Mouse (Mus musculus) hindbrain, postnatal 0 days (tissue): ENCODE data around the gene Gm17349. TPM values are rescaled to one million over a fixed set of nuclear protein-coding genes. Genes with fewer than 3 reads are reported as not detected.

Experiments used
- ATAC-seq: fragments of 200-750 bp; cut with Nextera tagmentation; 2 replicates; pipeline ENCODE4 v1.8.0; 2017; ENCODE audit warnings: mild to moderate bottlenecking, moderate TSS enrichment, moderate library complexity
- DNase-seq: peaks from one replicate; pipeline ENCODE4 v3.0.0-alpha.2; 2015; ENCODE audit warnings: low spot score
- H3K27ac ChIP-seq: fragments of 300-500 bp; sonication (generic); 2 replicates; pipeline ENCODE4 v1.5.1; 2014; ENCODE audit warnings: mild to moderate bottlenecking
- H3K27me3 ChIP-seq: fragments of 300-500 bp; sonication (generic); 2 replicates; pipeline ENCODE4 v1.6.1; 2014; ENCODE audit warnings: low read length, mixed read lengths; ENCODE audit not compliant: insufficient read depth
- H3K36me3 ChIP-seq: fragments of 300-500 bp; sonication (generic); 2 replicates; pipeline ENCODE4 v1.6.1; 2014; ENCODE audit warnings: low read length, mixed read lengths; ENCODE audit not compliant: insufficient read depth
- H3K4me1 ChIP-seq: fragments of 300-500 bp; sonication (generic); 2 replicates; pipeline ENCODE4 v1.6.1; 2014; ENCODE audit warnings: antibody characterized with exemption, low read length, mixed read lengths; ENCODE audit not compliant: insufficient read depth
- H3K4me2 ChIP-seq: fragments of 300-500 bp; sonication (generic); 2 replicates; pipeline ENCODE4 v1.6.1; 2014; ENCODE audit warnings: low read depth, mild to moderate bottlenecking, low read length, moderate library complexity, mixed read lengths
- H3K4me3 ChIP-seq: fragments of 300-500 bp; sonication (generic); 2 replicates; pipeline ENCODE4 v1.5.1; 2014; ENCODE audit warnings: low read length
- H3K9ac ChIP-seq: fragments of 300-500 bp; sonication (generic); replicated peaks from 2 replicates; pipeline ENCODE4 v1.6.1; 2014; ENCODE audit warnings: mild to moderate bottlenecking, low read length, moderate library complexity, mixed read lengths
- H3K9me3 ChIP-seq: fragments of 300-500 bp; sonication (generic); 2 replicates; pipeline ENCODE4 v1.6.1; 2016; ENCODE audit warnings: low read length, mixed read lengths
- CTCF ChIP-seq: IDR thresholded peaks from 2 replicates; pipeline ENCODE4 v1.5.1; 2016; ENCODE audit warnings: antibody characterized with exemption, control low read depth, low read depth
- WGBS: fragments of 180-500 bp; shearing (Covaris S2); extraction: QIAGEN DNeasy Blood & Tissue Kit; methylation state at CpG from one replicate; pipeline ENCODE4 v1.1.7; 2014; 5-methylcytosine and 5-hydroxymethylcytosine counted together
- polyA plus RNA-seq: library from polyadenylated mRNA; unstranded; fragments of >200 nt; fragmentation: Nextera tagmentation; extraction: Ambion mirVana; gene quantifications from 2 replicates; pipeline ENCODE4 v1.2.1, GENCODE M21; 2015
- total RNA-seq: library from RNA; depleted of rRNA; stranded (reverse); fragments of >200 nt; gene quantifications from 2 replicates; pipeline ENCODE4 v1.2.3, GENCODE M21; 2014

Gm17349 gene
- total and polyA plus RNA-seq, 2 experiments from 2014 or later, result not detected

DNA sequence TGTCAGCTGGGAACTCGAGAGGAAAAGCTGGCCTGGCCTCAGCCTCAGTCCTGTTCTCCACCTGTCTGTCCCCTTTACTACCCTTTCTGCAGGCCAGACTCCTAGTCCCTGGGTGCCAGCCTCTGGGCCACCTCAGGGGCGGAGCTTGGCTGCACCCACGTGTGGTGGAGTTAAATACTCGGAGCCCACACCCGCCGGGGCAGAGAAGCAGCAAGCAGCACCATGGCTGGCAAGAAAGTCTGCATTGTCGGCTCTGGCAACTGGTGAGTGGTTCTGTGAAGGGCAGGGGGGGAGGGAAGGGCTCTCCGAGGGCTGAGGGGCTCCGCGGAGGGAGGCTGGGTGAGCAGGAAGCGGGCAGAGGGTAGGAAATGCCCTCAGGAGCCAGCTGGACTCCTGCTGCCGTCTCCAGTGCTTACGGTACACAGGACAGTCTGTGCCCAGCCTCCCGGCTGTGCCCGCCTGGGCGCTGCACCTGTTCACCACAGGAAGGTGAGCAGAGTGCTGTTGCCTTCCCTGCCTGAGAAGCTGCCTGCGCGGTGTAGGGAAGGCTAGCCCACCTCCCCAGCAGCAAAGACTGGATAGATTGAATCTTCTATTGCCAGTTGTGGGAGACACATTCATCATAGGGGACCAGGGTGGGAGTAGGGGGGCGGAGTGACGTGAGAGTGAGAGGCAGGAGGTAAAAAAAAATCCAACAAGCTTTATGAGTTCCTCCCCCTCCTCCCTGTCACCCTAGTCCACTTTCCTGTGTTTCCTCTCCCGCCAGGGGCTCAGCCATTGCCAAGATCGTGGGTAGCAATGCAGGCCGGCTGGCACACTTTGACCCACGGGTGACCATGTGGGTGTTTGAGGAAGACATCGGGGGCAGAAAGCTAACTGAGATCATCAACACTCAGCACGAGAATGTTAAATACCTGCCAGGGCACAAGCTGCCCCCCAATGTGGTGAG is 12.4 kb upstream of the Gm17349 start, which contains the start of gene Gpd1:
Gpd1 (plus strand) TSS at position 130 of the 949 bp plus-strand sequence.
- Histone ChIP-seq H3K36me3 (peaks cover 13% of the 10 kb centered on the region), H3K27me3 (no peaks in the 10 kb centered on the region), H3K4me1 (peaks cover 17% of the 10 kb centered on the region), H3K27ac (peak within 1 kb of the TSS; percentile 72), H3K9ac (peak within 1 kb of the TSS; percentile 13; the same call in 1 of the 2 replicates), H3K9me3 (no peaks in the 10 kb centered on the region), H3K4me2 (peak within 1 kb of the TSS; percentile 27), H3K4me3 (no peak within 1 kb of the TSS)
- DNase-seq (peak; percentile 73), ATAC-seq (peak; percentile 59)
- TF ChIP-seq CTCF, result no peak
- 38% methylated on average over 26 of the region's 26 CpGs for WGBS

DNA sequence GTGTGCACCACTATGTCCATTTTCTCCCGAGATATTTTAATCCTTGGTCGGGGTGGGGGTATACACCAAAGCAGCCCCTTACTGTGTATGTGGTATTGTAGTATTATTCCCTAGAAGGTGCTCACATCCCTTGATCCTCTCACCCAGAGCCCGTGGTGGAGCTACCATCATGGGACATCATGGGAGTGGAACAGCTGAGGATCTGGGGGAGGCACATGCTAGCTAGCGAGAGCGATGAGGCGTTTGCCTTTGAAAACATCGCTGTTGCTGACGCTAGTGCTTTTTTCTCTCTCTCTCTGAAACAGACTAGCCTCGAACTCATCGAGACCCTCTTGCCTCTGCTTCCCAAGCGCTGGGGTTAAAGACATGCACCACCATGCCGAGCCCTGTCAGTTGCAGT is 11.5 kb upstream of the Gm17349 start:
- no peak overlapping the region for H3K9ac ChIP-seq
- H3K27ac ChIP-seq, result no peak overlapping the region
- peaks cover 16% of the 10 kb centered on the region for H3K4me1 ChIP-seq
- TF ChIP-seq CTCF, result no peak
- ATAC-seq (no peak), DNase-seq (no peak)
- H3K36me3 ChIP-seq, result peaks cover 21% of the 10 kb centered on the region
- H3K27me3 ChIP-seq, result no peaks in the 10 kb centered on the region
- H3K4me2 ChIP-seq, result no peak overlapping the region
- H3K9me3 ChIP-seq, result no peaks in the 10 kb centered on the region
- 78% methylated on average over 12 of the region's 12 CpGs for WGBS
- no peak overlapping the region for H3K4me3 ChIP-seq

DNA sequence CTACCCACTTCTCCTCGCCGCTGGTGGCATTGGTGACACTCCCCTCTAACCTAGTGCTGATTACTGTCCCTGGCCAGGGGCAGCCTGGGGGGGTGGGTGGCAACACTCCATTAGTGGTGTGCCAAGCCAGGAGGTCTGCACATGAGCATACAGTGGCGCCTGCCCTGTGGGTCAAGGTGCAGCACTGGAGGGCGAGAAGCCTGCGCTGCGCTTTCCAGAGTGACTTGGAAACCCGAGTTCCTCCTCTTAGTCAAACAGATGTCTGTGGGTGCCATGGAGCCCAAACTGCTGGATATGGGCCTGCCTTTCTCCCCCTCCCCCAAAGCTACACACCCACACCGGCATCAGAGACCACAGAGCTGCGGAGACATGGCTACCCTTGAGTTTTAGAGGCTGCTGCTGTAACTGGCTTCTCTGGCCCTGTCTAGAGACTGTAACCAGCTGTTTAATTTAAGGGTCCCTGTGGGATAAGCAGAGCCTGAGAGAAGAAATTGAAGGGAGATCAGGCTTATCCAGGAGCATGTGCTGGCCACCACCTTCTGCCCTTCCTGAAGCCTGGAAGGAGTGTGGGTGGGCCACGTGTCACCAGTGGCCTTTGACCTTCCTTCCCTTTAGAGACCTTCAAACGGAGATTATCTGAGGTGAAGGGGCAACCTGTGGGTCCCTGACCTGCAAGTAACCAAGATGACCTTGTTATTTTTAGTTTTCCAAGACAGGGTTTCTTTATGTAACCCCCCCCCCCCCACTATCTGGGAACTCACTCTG is 10.9 kb upstream of the Gm17349 start:
- peaks cover 16% of the 10 kb centered on the region for H3K4me1 ChIP-seq
- H3K36me3 ChIP-seq, result peaks cover 28% of the 10 kb centered on the region
- H3K27ac ChIP-seq, result peak overlapping the region; percentile 72
- H3K4me3 ChIP-seq, result no peak overlapping the region
- WGBS, result 59% methylated on average over 11 of the region's 11 CpGs
- no peaks in the 10 kb centered on the region for H3K9me3 ChIP-seq
- ATAC-seq (no peak), DNase-seq (no peak)
- 0 out of 2 replicates have a peak overlapping the region, but pooled peaks have one; percentile 1 for H3K9ac ChIP-seq
- no peak overlapping the region for H3K4me2 ChIP-seq
- no peak for TF ChIP-seq CTCF
- H3K27me3 ChIP-seq, result no peaks in the 10 kb centered on the region

DNA sequence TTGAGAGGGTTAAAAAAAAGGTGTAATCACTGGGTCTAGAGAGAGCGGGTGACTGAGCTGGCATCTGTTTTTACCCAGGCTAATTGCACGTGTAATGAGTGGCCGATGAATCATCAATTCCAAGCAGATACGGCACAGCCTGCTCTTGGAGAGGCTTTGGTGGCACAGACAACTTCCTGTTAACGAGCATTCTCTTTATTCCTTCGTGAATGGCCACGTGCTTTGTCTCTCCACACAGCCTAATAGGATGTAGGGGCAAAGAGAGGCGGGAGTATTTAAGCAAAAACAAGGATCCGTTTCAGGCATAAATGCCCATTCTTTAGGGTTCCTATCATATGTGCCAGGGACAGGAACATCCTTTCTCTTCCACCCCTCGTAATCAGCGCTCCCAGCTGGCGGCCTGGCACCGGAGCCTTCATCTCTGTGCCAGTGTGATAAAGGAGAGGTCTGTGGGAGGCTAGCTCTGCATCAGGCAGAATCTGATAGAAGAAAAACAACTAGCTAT is 10.1 kb upstream of the Gm17349 start:
- Histone ChIP-seq H3K27me3 (no peaks in the 10 kb centered on the region), H3K36me3 (peaks cover 35% of the 10 kb centered on the region), H3K4me2 (no peak overlapping the region), H3K9ac (0 out of 2 replicates have a peak overlapping the region, but pooled peaks have one; percentile 1), H3K4me1 (peaks cover 16% of the 10 kb centered on the region), H3K9me3 (no peaks in the 10 kb centered on the region), H3K4me3 (no peak overlapping the region), H3K27ac (peak overlapping the region; percentile 72)
- TF ChIP-seq CTCF, result no peak
- WGBS, result 38% methylated on average over 13 of the region's 13 CpGs
- ATAC-seq (peak; percentile 20; the same call in 1 of the 2 replicates), DNase-seq (peak; percentile 48)

DNA sequence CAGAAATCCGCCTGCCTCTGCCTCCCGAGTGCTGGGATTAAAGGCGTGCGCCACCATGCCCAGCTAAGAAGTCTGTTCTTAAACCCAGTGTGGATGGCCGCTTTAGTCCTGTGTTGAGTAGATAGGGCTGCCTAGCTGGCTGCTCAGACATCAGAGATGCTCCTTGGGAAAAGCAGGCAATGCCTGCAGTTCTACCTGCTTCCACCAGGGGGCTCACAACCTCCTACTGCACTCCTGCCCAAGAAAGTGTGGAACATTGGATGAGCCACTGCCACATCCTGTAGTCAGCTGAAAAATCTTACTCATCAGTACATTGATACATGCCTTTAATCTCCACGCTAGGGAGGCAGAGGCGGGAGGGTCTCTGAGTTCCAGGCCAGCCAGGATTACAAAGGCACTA is 9.6 kb upstream of the Gm17349 start:
- peaks cover 16% of the 10 kb centered on the region for H3K4me1 ChIP-seq
- H3K27me3 ChIP-seq, result no peaks in the 10 kb centered on the region
- TF ChIP-seq CTCF, result peak; percentile 98
- H3K4me2 ChIP-seq, result no peak overlapping the region
- no peaks in the 10 kb centered on the region for H3K9me3 ChIP-seq
- peak overlapping the region; percentile 72 for H3K27ac ChIP-seq
- no peak overlapping the region for H3K4me3 ChIP-seq
- ATAC-seq, result peak; percentile 53
- H3K36me3 ChIP-seq, result peaks cover 39% of the 10 kb centered on the region
- H3K9ac ChIP-seq, result no peak overlapping the region
- WGBS, result 54% methylated on average over 7 of the region's 7 CpGs
- peak; percentile 90 for DNase-seq

DNA sequence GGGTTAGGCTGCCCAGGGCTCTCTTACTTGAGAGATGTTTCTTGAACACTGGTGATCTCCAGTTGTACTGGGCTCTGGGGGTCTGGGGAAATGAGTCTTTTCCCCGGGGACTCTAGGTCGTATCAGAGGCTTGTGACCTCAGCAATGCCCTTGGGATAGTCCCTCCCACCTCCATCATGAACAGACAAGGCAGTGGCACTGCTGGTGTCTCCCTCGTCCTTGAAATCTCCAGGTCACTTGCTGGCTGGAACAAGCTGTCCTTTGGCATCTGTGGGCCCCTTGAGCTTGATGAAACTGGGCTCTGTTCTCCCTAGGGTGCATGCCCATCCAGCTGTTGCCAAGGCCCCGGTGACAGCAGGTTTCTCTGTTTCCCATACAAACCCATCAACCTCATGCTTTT is 8.9 kb upstream of the Gm17349 start:
- Histone ChIP-seq H3K27ac (peak overlapping the region; percentile 27; the same call in 1 of the 2 replicates), H3K4me2 (no peak overlapping the region), H3K9ac (no peak overlapping the region), H3K4me1 (peaks cover 16% of the 10 kb centered on the region), H3K9me3 (no peaks in the 10 kb centered on the region), H3K4me3 (no peak overlapping the region), H3K36me3 (peaks cover 46% of the 10 kb centered on the region), H3K27me3 (no peaks in the 10 kb centered on the region)
- DNase-seq, result no peak
- no peak for ATAC-seq
- 56% methylated on average over 4 of the region's 4 CpGs for WGBS
- no peak for TF ChIP-seq CTCF
